Mouse (Mus musculus): ENCODE data around the gene Dgki.

GRCm38 (mm10) chr6:36880643-36881263 lies 419.2 kb downstream of the Dgki start:
- TF ChIP-seq POLR2A (IDR thresholded peaks at IDR 0.05; ENCODE audit: low read depth, low read length) (no peak), CTCF (conservative IDR thresholded peaks at IDR 0.05 in 1 of 2, IDR thresholded peaks at IDR 0.05 in 1 of 2; ENCODE audit: low read depth in 2 of 2, low read length in 2 of 2) (no peak), EP300 (IDR thresholded peaks at IDR 0.05; ENCODE audit: low read length) (no peak), RCOR1 (conservative IDR thresholded peaks at IDR 0.05; ENCODE audit: low read depth, low read length) (no peak)

Data from CH12.LX (cell line).